Mouse (Mus musculus) CH12.LX (cell line): Measurements from ENCODE around the gene Wdr44. TPM values are rescaled to one million over a fixed set of nuclear protein-coding genes. Genes with fewer than 3 reads are reported as not detected.
A peak's percentile ranks its signal among the peaks of the same experiment; 100 is the strongest.

Experiments
- DNase-seq: peaks from one replicate; pipeline ENCODE4 v3.0.0-alpha.2; 2013; ENCODE audit errors: extremely low read depth
- H3K27ac ChIP-seq: 2 replicates; pipeline ENCODE4 v1.5.1; 2012; ENCODE audit warnings: low read depth, mild to moderate bottlenecking, control low read depth, moderate library complexity; ENCODE audit not compliant: insufficient read depth
- H3K27me3 ChIP-seq: replicated peaks from 2 replicates; pipeline ENCODE3; 2012; ENCODE audit warnings: inconsistent platforms
- H3K36me3 ChIP-seq, 2 experiments: replicated peaks in 1 of 2; 2 replicates each; pipeline versions ENCODE3 to v1.6.1; 2012; ENCODE audit warnings: inconsistent platforms in 1 of 2, low read length in 1 of 2, mild to moderate bottlenecking in 1 of 2, mixed read lengths in 1 of 2, moderate library complexity in 1 of 2; ENCODE audit not compliant: control insufficient read depth in 1 of 2, insufficient read depth in 1 of 2
- H3K4me1 ChIP-seq, 2 experiments: 2 replicates each; pipeline ENCODE4 v1.6.1; 2012; ENCODE audit warnings: inconsistent platforms in 1 of 2, moderate library complexity in 1 of 2; ENCODE audit not compliant: insufficient read depth in 2 of 2, control insufficient read depth in 1 of 2
- H3K4me2 ChIP-seq: 2 replicates; pipeline ENCODE4 v1.6.1; 2012; ENCODE audit warnings: low read depth, mild to moderate bottlenecking, control low read depth; ENCODE audit not compliant: poor library complexity, insufficient read depth, severe bottlenecking
- H3K4me3 ChIP-seq, 3 experiments: fragments of 150-350 bp in 1 of 3; sonication (generic) in 1 of 3; replicated peaks in 1 of 3; 2 replicates each; pipeline versions ENCODE3 to v1.5.1; 2011 to 2012; ENCODE audit warnings: low read depth in 2 of 3, low read length in 2 of 3, mild to moderate bottlenecking in 2 of 3, moderate library complexity in 2 of 3, control low read depth in 1 of 3, improper control_type of control experiment in 1 of 3, inconsistent platforms in 1 of 3, mixed read lengths in 1 of 3; ENCODE audit not compliant: poor library complexity in 1 of 3
- H3K79me2 ChIP-seq: replicated peaks from 2 replicates; pipeline ENCODE4 v1.6.1; 2012; ENCODE audit warnings: mild to moderate bottlenecking, moderate library complexity; ENCODE audit not compliant: control insufficient read depth, poor library complexity, insufficient read depth, severe bottlenecking; ENCODE audit errors: extremely low read depth
- H3K9ac ChIP-seq: 2 replicates; pipeline ENCODE4 v1.6.1; 2012; ENCODE audit warnings: low read depth, mild to moderate bottlenecking, control low read depth, moderate library complexity; ENCODE audit not compliant: insufficient read depth
- H3K9me3 ChIP-seq: replicated peaks from 2 replicates; pipeline ENCODE3; 2012; ENCODE audit warnings: low read length, inconsistent platforms, mixed read lengths
- BHLHE40 ChIP-seq: IDR thresholded peaks from 2 replicates; pipeline ENCODE4 v1.6.1; 2011; ENCODE audit warnings: mild to moderate bottlenecking, low read depth, low read length, improper control_type of control experiment
- CTCF ChIP-seq, 2 experiments: IDR thresholded peaks in 1 of 2; conservative IDR thresholded peaks in 1 of 2; 2 replicates each; pipeline ENCODE4 v1.5.1; 2011 to 2012; ENCODE audit warnings: low read depth in 2 of 2, low read length in 2 of 2, improper control_type of control experiment in 1 of 2, inconsistent platforms in 1 of 2, mild to moderate bottlenecking in 1 of 2, moderate library complexity in 1 of 2
- E2F4 ChIP-seq: IDR thresholded peaks from 2 replicates; pipeline ENCODE4 v1.6.1; 2011; ENCODE audit warnings: low read depth, low read length, improper control_type of control experiment; ENCODE audit not compliant: insufficient replicate concordance
- GABPA ChIP-seq: IDR thresholded peaks from 2 replicates; pipeline ENCODE4 v1.6.1; 2012; ENCODE audit warnings: low read depth, low read length, improper control_type of control experiment, inconsistent platforms; ENCODE audit not compliant: insufficient replicate concordance
- KAT2A ChIP-seq: IDR thresholded peaks from 2 replicates; pipeline ENCODE4 v1.6.1; 2012; ENCODE audit warnings: low read length, improper control_type of control experiment, inconsistent platforms; ENCODE audit not compliant: insufficient replicate concordance
- MAZ ChIP-seq: IDR thresholded peaks from 2 replicates; pipeline ENCODE4 v1.6.1; 2012; ENCODE audit warnings: low read depth, mild to moderate bottlenecking, inconsistent platforms, low read length, improper control_type of control experiment, moderate library complexity
- MXI1 ChIP-seq: IDR thresholded peaks from 2 replicates; pipeline ENCODE4 v1.6.1; 2011; ENCODE audit warnings: mild to moderate bottlenecking, low read depth, low read length, improper control_type of control experiment
- MYC ChIP-seq: IDR thresholded peaks from 2 replicates; pipeline ENCODE4 v1.6.1; 2011; ENCODE audit warnings: low read depth, mild to moderate bottlenecking, improper control_type of control experiment, low read length
- NRF1 ChIP-seq: IDR thresholded peaks from 2 replicates; pipeline ENCODE4 v1.6.1; 2014; ENCODE audit warnings: low read depth, mild to moderate bottlenecking, inconsistent platforms, low read length, improper control_type of control experiment, moderate library complexity
- RAD21 ChIP-seq: IDR thresholded peaks from 2 replicates; pipeline ENCODE4 v1.6.1; 2011; ENCODE audit warnings: low read depth, mild to moderate bottlenecking, low read length, improper control_type of control experiment, moderate library complexity
- RCOR1 ChIP-seq: conservative IDR thresholded peaks from 2 replicates; pipeline ENCODE4 v1.6.1; 2012; ENCODE audit warnings: low read depth, mild to moderate bottlenecking, inconsistent platforms, low read length, improper control_type of control experiment
- TBP ChIP-seq: conservative IDR thresholded peaks from 2 replicates; pipeline ENCODE4 v1.6.1; 2011; ENCODE audit warnings: low read depth, low read length, improper control_type of control experiment
- TCF12 ChIP-seq: IDR thresholded peaks from 2 replicates; pipeline ENCODE4 v1.6.1; 2014; ENCODE audit warnings: low read depth, mild to moderate bottlenecking, inconsistent platforms, low read length, improper control_type of control experiment
- dilution Hi-C: fragments of 300-500 bp; cut with MboI; formaldehyde crosslinking; loops from 2 replicates; pipeline ENCODE4 v1.14.3; 2020; ENCODE audit warnings: low sequenced_read_pairs; ENCODE audit not compliant: extremely low pct_unique_long_range_greater_than_20kb, extremely low pct_ligation_motif_present
- in situ Hi-C: fragments of 300-500 bp; cut with MboI; formaldehyde crosslinking; loops from 3 replicates; pipeline ENCODE4 v1.14.3; 2019; ENCODE audit warnings: low sequenced_read_pairs, low pct_ligation_motif_present, low pct_unique_long_range_greater_than_20kb, mixed read lengths
- polyA plus RNA-seq: library from polyadenylated mRNA; unstranded; fragments of >175 nt; gene quantifications from 2 replicates; pipeline ENCODE4 v1.2.1, GENCODE M21; 2012; ENCODE audit warnings: low read depth; ENCODE audit not compliant: insufficient read length
- total RNA-seq, 2 experiments: library from RNA; depleted of rRNA; stranded (reverse); fragments of 300-350 nt in 1 of 2; fragments of >200 nt in 1 of 2; gene quantifications; 2 replicates each; pipeline ENCODE4 v1.2.3; 2012 to 2014

The Wdr44 gene
- total and polyA plus RNA-seq, 3 experiments: 1.5 to 4.7 (median 2.2) TPM

GRCm38 (mm10) chrX:23676583-23676982 is 16.3 kb upstream of the Wdr44 start:
- H3K27ac ChIP-seq: no peak overlapping the region
- H3K4me3 ChIP-seq: no peak overlapping the region
- H3K4me2 ChIP-seq: no peak overlapping the region
- dilution Hi-C loops (no loop called here), in situ Hi-C loops (no loop called here)
- no peak overlapping the region for H3K9ac ChIP-seq
- H3K36me3 ChIP-seq: no peaks in the 10 kb centered on the region
- no peaks in the 10 kb centered on the region for H3K79me2 ChIP-seq
- TF ChIP-seq CTCF (conservative IDR thresholded peaks at IDR 0.05 in 1 of 2, IDR thresholded peaks at IDR 0.05 in 1 of 2; ENCODE audit: low read depth in 2 of 2, low read length in 2 of 2): no peak
- TF ChIP-seq RAD21: no peak
- TF ChIP-seq RCOR1: no peak
- no peak for DNase-seq
- H3K9me3 ChIP-seq: no peaks in the 10 kb centered on the region
- H3K27me3 ChIP-seq: no peaks in the 10 kb centered on the region
- peaks cover 0 to 4% of the 10 kb centered on the region in 2 experiments; a peak in 1 of 4 replicates for H3K4me1 ChIP-seq

GRCm38 (mm10) chrX:23677511-23677910 is 15.3 kb upstream of the Wdr44 start:
- in situ Hi-C loops: no loop called here
- Histone ChIP-seq H3K4me1 (peaks cover 0 to 4% of the 10 kb centered on the region in 2 experiments; a peak in 1 of 4 replicates), H3K36me3 (no peaks in the 10 kb centered on the region), H3K27ac (no peak overlapping the region), H3K4me3 (no peak overlapping the region), H3K4me2 (no peak overlapping the region), H3K27me3 (no peaks in the 10 kb centered on the region), H3K9ac (no peak overlapping the region), H3K79me2 (no peaks in the 10 kb centered on the region), H3K9me3 (no peaks in the 10 kb centered on the region)
- TF ChIP-seq NRF1 (no peak), KAT2A (no peak), BHLHE40 (no peak)
- dilution Hi-C loops: no loop called here
- no peak for DNase-seq

- dilution Hi-C loops (no loop called here), in situ Hi-C loops (no loop called here)
- DNase-seq: no peak
- Histone ChIP-seq H3K9me3 (no peaks in the 10 kb centered on the region), H3K36me3 (no peaks in the 10 kb centered on the region), H3K9ac (peak overlapping the region; percentile 60), H3K79me2 (peaks cover 9% of the 10 kb centered on the region), H3K27ac (no peak overlapping the region), H3K4me2 (peak overlapping the region; percentile 71), H3K4me1 (no peaks in the 10 kb centered on the region), H3K4me3 (peak overlapping the region; percentile 45 to 64 (median 58)), H3K27me3 (no peaks in the 10 kb centered on the region)
- TF ChIP-seq E2F4: no peak
- TF ChIP-seq MXI1: no peak
- TF ChIP-seq TCF12: no peak
- no peak for TF ChIP-seq MAZ
- TF ChIP-seq TBP: no peak
- TF ChIP-seq NRF1: no peak
- TF ChIP-seq MYC: no peak
- TF ChIP-seq GABPA: no peak
These were observed 522 bp upstream of the Wdr44 start for GRCm38 (mm10) chrX:23692336-23692721.
